Mouse (Mus musculus) spleen, postnatal 10 days (tissue): ENCODE results near the gene Clstn1.

ENCODE experiments used
- DNase-seq, 2 experiments: peaks; one replicate each; pipeline ENCODE4 v3.0.0; 2021 to 2022; ENCODE audit warnings: low spot score in 2 of 2

Clstn1 gene

GRCm38 (mm10) chr4:149567432-149568026 lies 18.7 kb upstream of the Clstn1 start:
- DNase-seq: no peak

DNA sequence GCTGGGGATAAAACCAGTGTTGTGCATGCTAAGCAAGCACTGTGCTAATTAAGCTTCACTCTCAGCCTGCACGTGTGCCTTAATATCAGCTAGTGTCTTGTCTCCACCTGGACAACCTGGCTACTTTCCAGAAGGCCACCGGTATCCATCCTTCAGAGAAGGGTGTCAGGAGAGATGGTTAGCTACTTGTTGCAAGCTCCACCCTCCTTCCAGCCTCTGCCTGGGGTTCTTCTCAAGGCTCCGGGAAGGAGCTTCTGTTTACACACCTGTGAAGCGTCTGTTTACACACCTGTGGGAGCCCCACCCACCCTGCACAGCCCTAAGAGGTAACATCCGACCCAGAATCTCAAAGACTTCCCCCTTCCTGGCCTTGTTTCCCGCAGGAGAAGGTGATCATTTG lies 17.6 kb upstream of the Clstn1 start:
- no peak for DNase-seq

GRCm38 (mm10) chr4:149569781-149570497 lies 16.3 kb upstream of the Clstn1 start:
- DNase-seq: no peak

- DNase-seq: no peak
Observed at GRCm38 (mm10) chr4:149570498-149570863, 15.8 kb upstream of the Clstn1 start.

DNA sequence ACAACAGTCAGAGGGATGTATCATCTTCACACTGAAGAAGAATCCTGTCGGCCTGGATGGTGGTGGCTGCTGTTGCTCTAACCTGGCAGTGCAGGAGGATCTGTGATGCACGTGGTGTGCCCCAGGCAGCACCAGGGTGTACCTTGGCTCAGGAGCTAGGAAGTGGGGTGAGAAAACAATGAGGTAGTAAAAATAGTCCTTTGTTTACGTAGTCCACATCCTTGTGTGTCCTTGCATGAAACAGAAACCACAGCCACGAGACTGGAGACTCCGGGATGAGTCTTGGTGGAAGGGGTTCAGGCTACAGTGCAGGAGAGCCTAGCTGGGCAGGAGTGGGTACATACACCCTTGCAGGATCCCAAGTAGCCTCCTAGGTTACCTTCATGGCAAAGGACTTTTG lies 15.1 kb upstream of the Clstn1 start:
- DNase-seq: no peak

- DNase-seq: no peak
Observed at GRCm38 (mm10) chr4:149571651-149572149, 14.6 kb upstream of the Clstn1 start.

- DNase-seq: no peak
Observed at GRCm38 (mm10) chr4:149572446-149572845, 13.8 kb upstream of the Clstn1 start.

DNA sequence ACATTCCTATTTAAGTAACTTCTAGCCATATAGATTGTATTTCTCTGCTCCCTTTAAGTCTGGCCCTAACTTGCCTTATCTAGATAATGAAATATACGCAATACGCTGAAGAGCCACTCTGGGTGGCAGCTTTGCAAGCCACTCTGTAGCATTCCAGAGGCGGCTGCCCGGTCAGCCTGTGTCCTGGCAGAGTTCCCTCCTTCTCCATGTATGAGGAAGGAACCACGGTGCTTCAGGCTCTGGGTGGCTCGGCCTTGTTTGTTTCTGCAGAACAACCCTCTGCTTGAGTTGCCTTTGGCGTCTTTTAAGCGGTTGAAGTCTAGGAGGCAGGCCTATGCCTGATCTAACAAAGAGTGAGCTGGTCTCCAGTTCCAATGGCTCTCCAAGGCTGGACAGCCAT lies 13.4 kb upstream of the Clstn1 start:
- DNase-seq: no peak

GRCm38 (mm10) chr4:149574391-149574821 lies 11.9 kb upstream of the Clstn1 start:
- no peak for DNase-seq

GRCm38 (mm10) chr4:149576061-149576460 lies 10.2 kb upstream of the Clstn1 start:
- no peak for DNase-seq

DNA sequence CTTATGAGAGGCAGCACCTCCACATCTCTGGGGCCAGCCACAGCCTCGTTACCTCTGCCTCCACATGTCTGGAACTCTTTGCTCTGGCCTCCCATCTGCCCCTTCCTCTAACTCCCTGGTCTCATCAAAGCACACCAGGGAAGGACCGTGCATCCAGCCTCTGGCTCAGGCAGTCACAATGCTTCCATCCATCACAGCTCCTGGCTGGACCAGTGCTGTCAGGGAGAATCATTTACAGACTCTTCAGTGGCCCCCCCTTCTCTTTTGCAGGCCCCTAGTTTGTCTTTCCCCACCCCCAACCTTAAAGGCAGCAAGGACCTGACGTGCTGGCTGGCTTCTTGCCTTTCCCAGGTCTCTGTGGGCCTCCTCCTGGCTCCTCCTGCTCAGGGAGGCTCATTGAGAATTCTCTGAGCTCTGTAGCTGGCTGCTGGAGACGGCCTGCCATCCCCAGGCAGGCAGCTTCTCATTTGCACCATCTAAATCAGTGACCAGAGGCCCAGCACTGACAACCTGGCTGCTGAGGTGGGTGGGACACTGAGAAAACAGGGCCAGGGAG lies 9.2 kb upstream of the Clstn1 start:
- no peak for DNase-seq

DNA sequence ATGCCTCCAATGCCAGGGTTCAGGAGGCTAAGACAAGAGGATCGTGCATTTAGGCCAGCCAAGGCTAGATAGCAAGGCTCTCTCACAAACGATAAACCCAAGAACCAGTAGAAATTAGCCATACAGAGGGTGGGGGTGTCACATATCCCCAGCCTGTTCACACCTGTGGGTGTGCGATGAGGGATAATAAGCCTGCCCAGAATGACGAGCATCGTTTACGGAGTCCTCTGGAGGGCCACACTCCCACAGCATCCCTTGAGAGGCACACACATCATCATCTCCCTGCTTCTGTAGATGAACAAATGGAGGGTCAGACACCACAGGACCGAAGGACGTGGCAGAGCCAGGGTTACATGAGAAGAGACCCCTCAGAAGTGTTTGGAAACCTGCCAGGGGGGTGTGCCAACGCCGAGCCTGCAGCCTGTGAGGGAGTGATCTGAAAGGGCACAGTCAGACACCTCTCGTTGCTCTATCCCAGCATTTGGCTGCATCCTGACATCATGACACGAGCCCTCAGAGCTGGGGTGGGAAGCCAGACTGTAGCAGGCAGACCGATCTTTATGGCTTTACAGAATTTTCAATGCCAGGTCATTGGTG lies 8.1 kb upstream of the Clstn1 start:
- no peak for DNase-seq

- no peak for DNase-seq
Observed at GRCm38 (mm10) chr4:149578831-149579230, 7.4 kb upstream of the Clstn1 start.

DNA sequence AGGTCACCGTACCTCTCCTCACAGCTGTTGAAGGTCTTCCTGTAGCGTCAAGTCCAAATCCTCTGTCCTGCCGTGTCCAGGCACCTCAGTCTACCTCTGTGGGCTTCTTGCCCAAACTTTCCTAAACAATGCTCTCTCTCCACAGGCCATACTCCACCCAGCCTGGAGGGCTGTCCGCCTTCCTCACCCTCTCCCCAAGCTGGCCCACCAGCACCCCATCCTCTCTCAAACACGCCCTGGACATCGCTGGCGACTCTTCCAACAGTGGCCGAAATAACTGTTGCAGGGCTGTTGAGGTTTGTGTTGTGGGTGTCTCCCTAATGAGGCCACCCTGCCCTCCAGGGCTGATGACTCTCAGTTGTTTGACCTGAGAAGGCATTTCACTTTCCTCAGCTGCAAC lies 1.0 kb upstream of the Clstn1 start:
- no peak for DNase-seq

GRCm38 (mm10) chr4:149586783-149587595 lies 721 bp downstream of the Clstn1 start:
- DNase-seq: no peak

DNA sequence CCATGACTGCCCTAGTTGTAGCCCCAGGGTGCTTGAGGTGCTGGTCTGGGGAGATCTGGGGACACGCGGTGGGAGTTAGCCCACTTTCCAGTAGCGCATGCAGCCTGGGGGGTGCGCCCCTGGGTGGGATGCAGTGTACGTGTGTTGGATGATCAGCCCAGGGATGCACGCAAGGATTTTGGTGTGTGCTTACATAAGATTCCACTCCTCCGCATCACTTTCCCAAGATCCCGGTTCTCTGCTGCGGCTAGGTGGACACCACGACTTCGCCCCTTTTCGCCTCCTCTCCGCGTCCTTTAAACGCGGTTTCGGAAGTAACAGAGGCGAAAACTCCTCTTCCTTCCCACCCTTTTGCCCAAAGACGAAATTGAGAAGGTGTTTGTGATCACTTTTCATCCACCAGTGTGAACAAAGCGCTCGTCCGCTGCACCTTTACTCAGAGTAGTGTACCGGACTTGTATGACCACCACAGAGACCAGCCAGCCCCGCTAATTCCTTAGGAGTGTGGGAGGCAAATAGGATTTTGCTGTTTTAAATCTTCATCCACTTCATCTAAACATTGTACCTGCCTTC lies 1.4 kb downstream of the Clstn1 start:
- no peak for DNase-seq

GRCm38 (mm10) chr4:149590200-149590599 lies 3.9 kb downstream of the Clstn1 start:
- DNase-seq: no peak

DNA sequence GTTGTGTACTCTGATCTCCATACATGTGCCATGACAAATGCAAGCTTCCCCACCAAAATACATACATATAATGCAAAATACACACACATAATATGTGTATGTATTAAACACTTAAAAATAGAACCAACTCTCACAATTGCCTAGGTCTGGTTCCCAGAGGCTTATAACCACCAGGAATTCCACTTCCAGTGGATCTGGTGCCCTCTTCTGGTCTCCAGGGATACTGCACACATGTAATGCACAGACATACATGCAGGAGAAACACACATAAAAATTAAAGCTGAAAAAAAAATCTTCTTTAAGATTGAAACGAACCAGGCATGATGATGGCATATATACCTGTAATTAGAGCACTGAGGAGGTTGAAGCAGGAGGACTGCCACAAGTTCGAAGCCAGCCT lies 5.2 kb downstream of the Clstn1 start:
- no peak for DNase-seq

DNA sequence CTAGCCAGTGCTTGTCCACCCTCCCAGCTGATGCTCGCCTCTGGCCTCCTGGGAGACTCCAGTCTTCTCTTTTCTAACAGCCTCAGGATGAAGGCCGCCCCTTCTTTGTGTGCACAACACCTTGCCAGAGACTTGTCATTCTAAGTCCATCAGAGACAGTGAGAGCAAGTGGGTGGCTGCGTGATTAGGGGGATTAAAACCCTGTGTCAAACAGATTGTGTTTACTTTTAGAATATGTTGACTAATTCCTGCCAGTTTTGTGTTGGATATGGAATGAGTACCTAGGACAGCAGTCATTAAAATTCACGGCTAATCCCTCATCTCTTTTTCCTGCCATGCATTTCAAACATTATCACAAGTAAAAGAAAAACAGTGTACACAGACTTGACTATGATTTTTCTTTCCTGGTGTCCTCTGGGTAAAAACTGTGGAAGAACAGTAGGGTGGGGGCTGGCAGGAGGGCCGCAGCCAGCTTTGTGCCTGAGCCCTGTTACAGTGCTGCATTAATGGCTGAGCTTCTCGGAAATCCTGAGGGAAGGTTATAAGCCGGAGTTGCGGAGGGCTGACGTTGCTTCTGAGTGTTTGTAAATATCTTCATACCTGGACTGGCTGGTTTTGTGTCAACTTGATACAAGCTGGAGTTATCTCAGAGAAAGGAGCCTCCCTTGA lies 8.8 kb downstream of the Clstn1 start:
- no peak for DNase-seq

DNA sequence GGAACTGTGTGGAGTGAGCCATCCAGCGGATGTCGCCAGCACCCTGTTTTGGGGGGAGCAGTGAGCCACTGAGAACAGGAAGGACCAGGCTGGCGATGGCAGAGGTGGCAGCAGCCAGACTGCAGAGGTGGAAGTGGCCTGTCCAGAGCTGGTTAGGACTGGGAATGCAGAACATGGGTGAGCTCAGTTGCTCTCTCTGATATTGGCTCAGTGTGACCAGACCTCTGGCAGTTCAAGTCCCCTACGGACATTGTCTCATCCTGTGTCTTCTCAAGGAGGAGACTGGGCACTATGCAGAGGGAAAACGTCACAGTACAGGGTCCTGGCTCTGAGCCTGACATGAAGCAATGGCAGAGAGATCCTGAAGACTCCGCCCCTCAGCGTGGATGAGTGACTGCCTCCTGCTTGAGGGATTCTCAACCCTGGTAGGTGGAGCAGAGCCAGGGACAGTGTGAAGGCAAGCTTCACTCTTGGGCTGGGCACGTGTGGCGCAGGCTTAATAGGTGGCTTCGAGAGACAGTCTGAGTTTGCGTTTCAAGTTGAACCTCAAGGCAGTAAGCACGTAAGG lies 11.5 kb downstream of the Clstn1 start:
- DNase-seq: no peak

GRCm38 (mm10) chr4:149599549-149599948 lies 13.3 kb downstream of the Clstn1 start:
- DNase-seq: no peak
